8 mouse cellular contexts compared by ENCODE assay signal in genomic region chr10:80677942-80678436, GRCm38 (mm10). TPM values are rescaled to one million over a fixed set of nuclear protein-coding genes. Genes with fewer than 3 reads are reported as not detected.
DNase-seq lines count a peak whose midpoint lies in the region; ATAC-seq and TF ChIP-seq lines count a peak whose summit lies in the region.

Gene Mknk2, minus strand, starts transcription at chr10:80678112.

- H3K9ac ChIP-seq in hindbrain, embryonic 15.5 days = peak within 1 kb of the TSS; percentile 63

- H3K4me2 ChIP-seq in hindbrain, embryonic 15.5 days = peak within 1 kb of the TSS; percentile 89

- intact Hi-C loops in gastrocnemius, adult 2 months (cut with DNase I) = loop anchor here (5.0 kb wide), 1 partner anchor 416 kb away; the partner anchor contains the start of genes Dazap1 and Gamt

- H3K9me3 ChIP-seq in hindbrain, embryonic 15.5 days = no peaks in the 10 kb centered on the region

- no peaks in the 10 kb centered on the region for H3K36me3 ChIP-seq in hindbrain, embryonic 15.5 days

- peak; percentile 97 for DNase-seq in T-cell, adult 2 months (ENCODE audit: low spot score)
- peak; percentile 91 to 95 for DNase-seq in cerebellum, postnatal 14 days
- DNase-seq in gastrocnemius, adult 2 months = peak; percentile 97
- DNase-seq in layer of hippocampus, postnatal 36 days = peak; percentile 81 to 83
- peak; percentile 98 for DNase-seq in lung, postnatal 25 days (ENCODE audit: low spot score)
- peak; percentile 72 to 73 for DNase-seq in right cerebral cortex, adult 2 months (ENCODE audit: low spot score in 2 of 2)
- DNase-seq in urinary bladder, postnatal 10 days (ENCODE audit: low spot score) = peak; percentile 91

- peak within 1 kb of the TSS; percentile 99 for H3K27ac ChIP-seq in gastrocnemius, adult 2 months
- H3K27ac ChIP-seq in hindbrain, embryonic 15.5 days (replicated peaks) = peak within 1 kb of the TSS; percentile 93

- H3K4me3 ChIP-seq in gastrocnemius, adult 2 months = peak within 1 kb of the TSS; percentile 88
- peak within 1 kb of the TSS; percentile 73 for H3K4me3 ChIP-seq in hindbrain, embryonic 15.5 days

- ATAC-seq in hindbrain, embryonic 15.5 days (ENCODE audit: low FRiP score, low read depth) = peak; percentile 4; the same call in 1 of the 2 replicates

- TF ChIP-seq CTCF in gastrocnemius, adult 2 months (IDR thresholded peaks at IDR 0.05) = no peak

- WGBS in hindbrain, embryonic 15.5 days = 30% methylated on average over 8 of the region's 8 CpGs

- peaks cover 54% of the 10 kb centered on the region for H3K4me1 ChIP-seq in hindbrain, embryonic 15.5 days (replicated peaks)

- H3K27me3 ChIP-seq in hindbrain, embryonic 15.5 days = no peaks in the 10 kb centered on the region

RNA-seq across cellular contexts. Expression of gene Mknk2, which starts in this region (rescaled TPM):
- 100 to 1,000 TPM; 253 TPM for total RNA-seq in gastrocnemius, adult 2 months (2021)
- polyA plus RNA-seq in hindbrain, embryonic 15.5 days (2015; fragmentation: Nextera tagmentation; extraction: Ambion mirVana) = 56.7 and 61.0 TPM in 2 replicates
- 10 to 100 TPM; 44.7 to 52.3 TPM for total RNA-seq in layer of hippocampus, postnatal 36 days (2021)

Comparison
In these comparisons a context has a peak if more than half of its experiments do, and no peak if none do; other contexts are left out.
1. Peak in every context shown above with its lines: DNase-seq, ATAC-seq, H3K4me3 ChIP-seq and H3K27ac ChIP-seq.
2. RNA of gene Mknk2 (total RNA-seq): 253 TPM in gastrocnemius, adult 2 months; 44.7 to 52.3 TPM in layer of hippocampus, postnatal 36 days; every median in the first group is over 4 times any median in the second.